Mouse (Mus musculus): Measurements from ENCODE around the gene Pmel. TPM values are rescaled to one million over a fixed set of nuclear protein-coding genes. Genes with fewer than 3 reads are reported as not detected.
"Not testable (repeated sequence)": the region's sequence is repeated elsewhere in the genome, so short reads cannot be mapped to it uniquely, and the experiment has no call there.

The Pmel gene
- total RNA-seq, 2 experiments from 2014 or later, result 0.25 to 0.35 TPM

DNA sequence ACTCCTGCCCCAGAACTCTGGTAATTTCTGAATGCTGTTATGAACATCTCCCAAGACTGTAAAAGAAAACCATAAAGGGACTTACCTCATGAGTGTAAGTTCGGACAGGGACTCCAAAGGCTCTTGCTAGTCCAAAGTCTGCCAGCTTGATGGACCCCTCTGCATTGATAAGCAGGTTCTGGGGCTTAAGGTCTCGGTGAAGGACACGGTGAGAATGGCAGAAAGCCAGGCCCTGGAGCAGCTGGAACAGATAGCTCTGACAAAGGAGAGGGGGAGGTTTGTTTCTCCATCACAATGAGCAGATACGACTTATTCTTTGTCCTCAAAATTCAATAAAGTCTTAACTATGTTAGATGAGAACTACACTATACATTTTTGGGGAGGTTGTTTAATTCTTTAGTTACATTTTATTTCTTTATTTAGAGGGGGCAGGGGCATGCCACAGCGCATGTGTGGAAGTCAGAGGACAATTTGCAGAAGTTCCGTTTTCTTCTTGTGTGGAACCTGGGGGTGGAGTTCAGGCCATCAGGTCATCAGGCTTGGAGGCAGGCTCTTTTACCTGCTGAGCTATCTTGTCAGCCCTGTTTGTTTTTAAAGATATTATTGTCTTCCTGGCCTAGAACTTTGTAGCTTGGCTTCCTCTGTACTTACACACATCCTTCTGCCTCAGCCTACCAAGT lies 1.5 kb upstream of the Pmel start:
- no peak for DNase-seq

DNA sequence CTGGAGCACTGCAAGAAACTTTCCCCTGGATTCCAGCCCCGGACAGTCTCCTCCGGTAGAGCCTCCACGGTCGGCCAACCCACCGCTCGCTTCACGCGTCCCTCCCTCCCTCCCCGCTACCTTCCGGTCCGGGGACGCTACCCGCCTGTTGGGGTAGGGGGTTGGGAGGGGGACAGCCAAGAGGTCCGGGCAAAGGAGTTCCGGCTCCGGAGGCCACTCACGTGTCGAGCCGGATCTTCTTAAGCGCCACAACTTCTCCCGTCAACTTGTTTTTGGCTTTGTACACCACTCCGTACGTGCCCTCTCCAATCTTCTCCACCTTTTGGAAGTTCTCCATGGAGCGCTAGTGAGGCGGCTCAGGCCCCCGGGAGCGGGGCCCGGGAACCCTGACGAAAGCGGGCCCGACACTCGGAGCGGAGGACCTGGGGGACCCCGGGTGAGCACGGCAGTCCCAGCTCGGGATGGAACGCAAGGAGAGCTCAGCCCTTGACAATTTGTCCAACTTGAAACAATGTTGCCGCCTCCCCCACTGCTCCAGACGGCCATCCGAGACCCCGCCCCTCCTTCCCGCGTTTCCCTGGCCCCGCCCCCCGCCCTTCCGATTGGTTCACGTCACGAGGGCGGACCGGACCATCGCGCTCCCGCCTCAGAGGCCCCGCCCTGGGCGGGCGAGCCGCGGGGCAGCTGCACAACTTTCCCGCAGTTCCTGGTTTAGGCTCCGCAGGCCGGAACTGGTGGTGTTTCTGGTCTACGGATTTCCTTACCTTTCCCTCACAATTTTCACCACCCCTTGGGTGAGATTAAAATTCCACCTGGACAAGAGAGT lies 709 bp downstream of the Pmel start, which contains the start of gene Cdk2:
Gene Cdk2, minus strand, starts transcription at position 541 of the 826 bp plus-strand sequence.
- DNase-seq, result peak; percentile 82

DNA sequence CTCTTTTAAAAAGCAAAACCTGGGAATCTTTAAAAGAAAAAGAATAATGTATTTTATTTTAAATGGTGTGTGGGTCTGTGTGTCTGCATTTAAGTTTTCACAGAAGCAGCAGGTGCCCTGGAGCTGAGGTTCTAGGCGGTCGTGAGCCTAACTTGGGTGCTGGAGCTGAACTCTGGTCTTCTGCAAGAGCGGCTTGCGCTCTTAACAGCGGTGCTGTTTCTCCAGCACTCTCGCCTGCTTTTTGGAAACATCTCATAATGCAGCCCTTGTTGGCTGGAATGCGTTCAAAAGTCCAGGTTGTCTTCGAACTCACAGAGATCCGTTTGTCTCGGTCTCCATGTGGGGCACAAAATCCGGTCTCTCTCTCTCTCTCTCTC lies 1.3 kb downstream of the Pmel start:
- DNase-seq, result no peak

DNA sequence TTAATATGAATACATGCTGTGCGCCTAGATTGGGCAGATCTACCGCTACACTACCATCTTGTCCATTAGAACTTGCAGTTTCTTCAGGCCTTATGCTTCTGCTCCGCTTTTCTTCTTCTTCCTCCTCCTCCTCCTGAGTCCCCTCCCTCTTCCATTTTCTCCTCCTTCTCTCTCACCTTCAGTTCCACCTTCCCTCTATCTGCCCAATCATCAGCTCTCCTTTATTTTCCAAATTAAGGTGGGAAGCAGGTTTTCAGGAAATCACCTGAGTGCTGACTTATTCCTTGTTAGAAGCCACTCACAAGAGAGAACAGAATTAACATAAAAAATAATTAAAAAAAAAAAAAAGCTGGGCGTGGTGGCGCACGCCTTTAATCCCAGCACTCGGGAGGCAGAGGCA lies 7.3 kb downstream of the Pmel start:
- not testable (repeated sequence) for DNase-seq

DNA sequence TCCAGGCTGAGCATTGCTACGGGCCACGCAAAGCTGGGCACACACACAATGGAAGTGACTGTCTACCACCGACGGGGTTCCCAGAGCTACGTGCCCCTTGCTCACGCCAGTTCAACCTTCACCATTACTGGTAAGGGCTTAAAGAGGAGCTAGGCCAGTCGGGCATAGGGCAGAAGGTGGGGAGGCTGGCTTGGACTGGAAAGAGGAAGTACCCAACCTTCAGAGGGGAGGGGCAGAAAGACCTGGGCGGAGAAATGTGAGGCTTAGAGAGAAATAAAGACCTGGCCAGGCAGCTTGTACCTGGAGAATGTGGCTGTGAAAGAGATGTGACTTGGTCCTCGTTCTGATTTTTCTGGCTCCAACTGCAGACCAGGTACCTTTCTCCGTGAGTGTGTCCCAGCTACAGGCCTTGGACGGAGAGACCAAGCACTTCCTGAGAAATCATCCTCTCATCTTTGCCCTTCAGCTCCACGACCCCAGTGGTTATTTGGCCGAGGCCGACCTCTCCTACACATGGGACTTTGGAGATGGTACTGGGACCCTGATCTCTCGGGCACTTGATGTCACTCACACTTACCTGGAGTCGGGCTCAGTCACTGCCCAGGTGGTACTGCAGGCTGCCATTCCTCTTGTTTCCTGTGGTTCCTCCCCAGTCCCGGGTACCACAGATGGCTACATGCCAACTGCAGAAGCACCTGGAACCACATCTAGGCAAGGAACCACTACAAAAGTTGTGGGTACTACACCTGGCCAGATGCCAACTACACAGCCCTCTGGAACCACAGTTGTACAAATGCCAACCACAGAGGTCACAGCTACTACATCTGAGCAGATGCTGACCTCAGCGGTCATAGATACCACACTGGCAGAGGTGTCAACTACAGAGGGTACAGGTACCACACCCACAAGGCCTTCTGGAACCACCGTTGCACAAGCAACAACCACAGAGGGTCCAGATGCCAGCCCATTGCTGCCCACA lies 11.9 kb downstream of the Pmel start:
- no peak for DNase-seq

DNA sequence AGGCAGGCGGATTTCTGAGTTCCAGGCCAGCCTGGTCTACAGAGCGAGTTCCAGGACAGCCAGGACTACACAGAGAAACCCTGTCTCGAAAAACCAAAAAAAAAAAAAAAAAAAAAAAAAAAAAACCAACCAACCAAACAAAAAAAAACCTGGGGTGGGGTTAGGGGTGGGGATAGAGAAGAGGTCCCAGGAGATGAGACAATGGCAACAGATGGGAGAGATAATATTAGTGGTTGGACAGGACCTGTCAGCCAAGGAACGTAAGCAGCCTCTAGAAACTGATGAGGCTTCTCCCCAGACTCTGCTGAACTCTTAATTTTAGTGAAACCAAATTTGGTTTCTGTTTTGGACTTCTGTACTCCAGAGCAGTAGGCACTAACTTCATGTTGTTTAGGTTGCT lies 21.5 kb downstream of the Pmel start:
- DNase-seq, result not testable (repeated sequence)

DNA sequence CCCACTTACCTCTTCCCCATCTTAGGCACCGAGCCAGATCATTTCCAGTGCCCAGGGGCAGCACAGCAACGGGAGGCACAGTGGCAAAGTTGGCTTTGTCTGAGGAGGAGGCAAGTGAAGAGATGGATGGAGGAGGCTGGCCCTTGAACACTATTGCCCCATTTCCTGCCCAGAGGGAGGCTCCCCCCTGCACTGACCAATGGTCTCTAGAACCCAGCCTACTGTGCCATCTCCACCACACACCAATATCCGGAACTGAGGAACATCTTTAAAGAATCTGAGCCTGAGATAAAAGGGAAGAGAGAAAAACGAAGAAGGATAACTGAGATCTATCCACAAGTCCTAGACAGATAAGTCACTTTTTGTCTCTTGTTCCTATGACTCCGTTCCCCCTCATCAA lies 24.1 kb downstream of the Pmel start:
- DNase-seq, result no peak

DNA sequence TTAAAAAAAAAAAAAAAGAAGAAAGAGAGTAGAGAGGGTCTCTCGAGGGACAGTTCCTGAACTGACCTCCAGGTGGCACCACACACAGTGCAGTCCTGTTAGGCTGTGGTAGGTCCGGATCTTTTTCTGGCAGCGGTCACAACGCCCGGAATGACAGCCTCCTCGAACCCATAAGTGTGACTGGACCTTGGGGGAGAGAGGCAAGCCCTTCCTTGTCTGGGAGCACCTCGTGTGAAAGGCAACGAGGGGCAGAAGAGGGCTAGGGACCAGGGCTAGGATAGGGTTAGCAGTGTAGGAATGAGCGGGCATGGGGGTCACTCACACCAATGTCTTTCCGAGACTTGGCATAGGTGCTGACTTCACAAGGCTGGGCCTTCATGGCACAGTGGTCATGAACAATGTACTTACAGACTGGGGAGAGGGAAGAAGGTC lies 27.0 kb downstream of the Pmel start:
- peak; percentile 43 to 49 for DNase-seq

DNA sequence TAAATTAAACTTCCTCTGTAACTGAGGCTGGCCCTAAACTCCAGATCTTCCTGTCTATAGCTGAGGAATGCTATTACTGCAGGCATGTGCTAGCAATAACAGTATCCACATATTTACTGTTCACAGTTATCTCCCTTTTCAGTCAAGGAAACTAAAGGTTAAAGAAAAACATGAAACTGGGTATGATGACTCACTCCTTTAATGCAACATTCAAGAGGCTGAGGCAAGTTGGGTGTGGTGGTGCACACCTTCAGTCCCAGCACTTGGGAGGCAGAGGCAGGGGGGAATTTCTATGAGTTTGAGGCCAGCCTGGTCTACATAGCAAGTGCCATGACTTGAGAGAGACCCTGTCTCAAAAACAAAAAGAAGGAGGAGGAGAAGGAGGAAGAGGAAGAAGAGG lies 28.0 kb downstream of the Pmel start:
- DNase-seq, result no peak

DNA sequence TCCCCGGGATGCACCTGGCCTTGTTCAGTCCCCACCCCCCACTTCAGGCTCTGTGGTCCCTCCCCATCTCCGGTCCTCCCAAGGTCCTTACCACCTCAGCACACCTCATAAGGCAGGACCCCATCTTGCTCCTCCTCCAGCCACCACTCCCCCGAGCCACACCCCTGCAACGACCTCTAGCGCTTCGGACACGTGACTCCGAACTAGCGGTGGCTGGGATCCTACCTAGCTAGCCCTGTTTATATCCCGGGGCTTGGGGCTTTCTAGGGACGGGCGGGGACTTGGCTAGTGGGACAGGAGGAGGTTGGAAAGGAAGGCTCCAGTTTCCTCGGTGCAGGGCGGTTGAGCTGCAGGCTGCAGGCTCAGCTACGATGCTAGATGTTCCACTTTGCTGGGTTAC lies 33.4 kb downstream of the Pmel start:
- DNase-seq, result no peak

DNA sequence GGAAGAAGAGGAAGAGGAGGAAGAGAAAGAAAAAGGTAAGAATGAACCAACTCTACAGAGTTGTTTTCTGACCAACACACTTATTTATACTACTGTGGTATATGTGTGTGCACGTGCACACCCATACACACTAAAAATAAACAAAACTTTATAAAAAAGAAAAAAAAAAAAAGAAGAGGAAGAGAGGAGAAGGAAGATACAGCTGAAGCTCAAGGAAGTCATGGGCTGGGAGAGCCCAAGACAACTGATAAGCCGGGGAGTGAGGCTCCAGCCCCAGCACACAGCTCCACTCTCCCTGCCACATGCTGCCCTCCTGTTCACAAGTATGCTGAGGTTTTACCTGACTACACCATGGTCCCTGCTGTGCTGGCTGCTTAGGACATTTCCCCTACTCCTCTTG lies 36.3 kb downstream of the Pmel start:
- no peak for DNase-seq

DNA sequence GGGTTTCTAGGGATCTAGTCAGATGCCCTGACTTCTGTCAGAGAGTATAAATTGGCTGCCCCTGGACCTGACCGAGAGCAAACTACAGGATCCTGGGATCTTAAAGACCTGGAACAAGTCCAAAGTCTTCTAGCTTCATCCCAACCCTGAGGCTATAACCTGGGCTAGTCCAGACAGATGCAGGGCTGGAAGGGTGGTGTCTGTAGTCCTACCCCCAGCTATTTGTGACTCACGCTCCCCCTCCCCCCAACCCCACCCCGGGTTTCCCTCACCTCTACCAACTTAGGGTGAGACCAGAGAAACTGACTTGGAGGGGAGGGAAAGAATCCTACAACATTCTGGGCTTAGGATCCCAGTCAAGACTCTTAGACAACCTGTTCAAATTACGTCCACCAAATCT lies 38.6 kb downstream of the Pmel start:
- DNase-seq, result no peak

DNA sequence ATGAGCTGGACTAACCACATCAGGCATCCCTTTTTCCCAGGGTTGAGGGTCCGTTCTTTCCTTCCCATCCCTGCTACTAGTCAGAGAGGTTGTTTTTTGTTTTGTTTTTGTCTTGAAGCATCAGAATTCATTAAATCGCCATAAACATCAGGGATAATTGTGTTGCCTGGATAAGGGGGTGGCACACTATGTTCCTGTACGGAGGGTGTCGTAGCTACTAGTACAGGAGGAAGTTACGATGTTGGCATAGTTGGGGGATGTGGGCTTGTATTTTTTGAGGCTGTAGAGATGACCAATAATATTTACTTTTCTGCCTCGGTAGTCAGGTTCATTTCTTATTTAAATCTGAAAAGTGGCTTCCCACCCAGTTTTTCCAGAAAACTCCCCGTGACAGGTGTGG lies 39.2 kb downstream of the Pmel start:
- no peak for DNase-seq

DNA sequence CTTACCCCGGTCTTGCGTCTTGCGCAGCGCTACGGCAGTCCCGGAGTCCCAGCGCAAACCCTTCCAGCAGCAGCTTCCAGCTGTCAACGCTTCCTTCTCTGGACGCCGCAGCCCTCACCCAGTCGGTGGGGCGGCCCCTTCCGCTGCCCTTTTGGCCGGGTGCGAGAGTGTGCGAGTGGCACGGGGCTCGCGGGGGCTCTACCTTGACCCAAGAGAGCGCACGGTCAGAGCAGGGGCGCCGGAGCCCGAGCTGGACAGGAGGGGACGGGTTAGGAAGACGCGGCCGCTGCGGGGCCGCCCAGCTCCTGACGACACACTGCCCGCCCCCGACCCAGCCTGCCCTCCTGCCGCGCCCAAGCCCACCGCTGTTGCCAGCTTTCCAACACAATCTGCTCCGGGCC lies 39.8 kb downstream of the Pmel start:
- DNase-seq, result peak; percentile 33 to 45

DNA sequence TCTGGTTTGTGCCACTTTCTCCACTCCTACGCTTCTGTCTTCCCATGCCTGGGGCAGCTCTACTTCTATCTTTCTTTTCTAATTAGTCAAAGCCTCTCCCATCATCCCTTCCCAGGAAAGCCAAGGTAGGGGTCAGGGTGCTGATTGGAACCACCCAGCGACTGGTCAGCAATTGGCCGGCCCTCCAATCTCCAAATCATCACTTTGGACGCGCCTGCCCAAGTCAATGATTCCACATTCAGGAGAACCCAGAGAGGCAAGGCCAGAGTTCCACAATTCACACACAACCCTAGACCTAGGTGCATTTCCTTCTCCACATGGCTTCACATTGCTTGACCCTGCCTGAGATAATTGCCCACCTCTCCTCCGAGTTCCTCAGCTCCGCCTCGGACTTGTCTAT lies 40.2 kb downstream of the Pmel start:
- DNase-seq, result no peak

DNA sequence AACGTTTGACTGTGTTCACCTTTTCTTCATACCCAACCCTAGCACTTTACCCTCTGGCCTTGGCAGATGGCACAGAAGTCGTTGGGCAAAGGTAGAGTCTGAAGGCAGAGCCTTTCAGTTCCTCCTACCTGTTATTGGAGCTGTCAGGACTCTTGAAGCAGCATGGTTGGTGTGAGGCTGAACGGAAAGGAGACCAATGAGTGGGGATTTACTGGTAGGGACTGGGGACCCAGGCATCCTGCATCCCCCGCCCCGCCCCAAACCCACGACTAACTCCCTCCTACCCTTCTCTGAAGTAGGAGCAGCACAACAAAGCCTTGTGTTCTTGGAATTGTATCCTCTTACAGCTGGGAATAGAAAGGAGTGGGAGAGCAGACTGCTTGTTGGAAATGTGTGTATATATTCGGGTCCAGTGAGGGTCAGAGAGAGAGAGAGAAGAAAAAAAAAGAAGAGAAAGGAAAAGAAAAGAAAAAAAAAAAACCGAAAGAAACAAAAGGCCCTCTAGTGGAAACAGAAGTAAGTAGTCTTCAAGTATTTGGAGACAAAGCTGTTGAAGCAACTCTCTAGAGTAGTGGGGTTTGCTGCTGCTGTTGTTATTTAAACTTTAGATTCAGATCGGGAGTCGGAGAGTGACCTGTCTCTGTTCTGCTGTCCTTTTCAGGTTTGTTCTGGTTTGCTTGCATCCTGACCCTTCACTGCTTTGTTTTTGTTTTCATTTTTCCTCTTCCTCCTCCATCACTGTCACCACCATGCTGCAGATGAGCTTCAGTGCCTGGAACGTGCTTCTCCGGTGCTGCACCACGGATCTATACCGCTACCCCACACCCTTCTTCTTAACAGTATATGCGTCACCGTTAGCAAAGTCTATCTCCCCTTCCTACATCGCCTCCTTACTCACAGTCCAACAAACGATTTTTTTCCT lies 40.9 kb downstream of the Pmel start, which contains the start of gene Dgka:
Gene Dgka, minus strand, starts transcription at position 176 of the 922 bp plus-strand sequence.
- no peak for DNase-seq

DNA sequence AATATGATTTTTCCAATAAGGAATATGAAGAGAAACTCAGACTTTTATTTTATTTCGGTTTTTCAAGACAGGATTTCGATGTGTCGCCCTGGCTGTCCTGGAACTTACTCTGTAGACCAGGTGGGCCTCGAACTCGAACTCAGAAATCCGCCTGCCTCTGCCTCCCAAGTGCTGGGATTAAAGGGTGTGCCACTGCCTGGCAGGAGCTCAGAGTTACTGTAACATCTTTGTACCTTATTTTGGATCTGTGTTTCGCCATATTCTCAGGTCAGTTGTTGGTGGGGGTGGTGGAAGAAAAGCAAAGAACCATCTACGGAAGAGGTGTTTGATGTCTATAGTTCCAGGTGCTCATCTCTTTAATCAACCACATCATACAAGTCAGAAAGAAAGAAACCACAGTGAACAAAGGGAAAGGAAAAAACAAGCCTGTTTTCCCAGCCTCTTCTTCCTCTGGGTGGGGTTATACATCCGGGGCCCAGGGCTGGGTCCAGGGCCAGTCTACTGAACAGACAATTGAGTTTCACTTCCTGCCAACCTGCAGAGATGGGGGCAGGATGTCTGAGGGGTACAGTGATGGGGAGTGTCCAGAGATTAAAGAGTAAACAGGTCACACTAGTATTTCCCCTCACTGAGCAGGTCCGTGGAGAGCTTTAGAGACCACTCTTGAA lies 42.1 kb downstream of the Pmel start:
- DNase-seq, result no peak

DNA sequence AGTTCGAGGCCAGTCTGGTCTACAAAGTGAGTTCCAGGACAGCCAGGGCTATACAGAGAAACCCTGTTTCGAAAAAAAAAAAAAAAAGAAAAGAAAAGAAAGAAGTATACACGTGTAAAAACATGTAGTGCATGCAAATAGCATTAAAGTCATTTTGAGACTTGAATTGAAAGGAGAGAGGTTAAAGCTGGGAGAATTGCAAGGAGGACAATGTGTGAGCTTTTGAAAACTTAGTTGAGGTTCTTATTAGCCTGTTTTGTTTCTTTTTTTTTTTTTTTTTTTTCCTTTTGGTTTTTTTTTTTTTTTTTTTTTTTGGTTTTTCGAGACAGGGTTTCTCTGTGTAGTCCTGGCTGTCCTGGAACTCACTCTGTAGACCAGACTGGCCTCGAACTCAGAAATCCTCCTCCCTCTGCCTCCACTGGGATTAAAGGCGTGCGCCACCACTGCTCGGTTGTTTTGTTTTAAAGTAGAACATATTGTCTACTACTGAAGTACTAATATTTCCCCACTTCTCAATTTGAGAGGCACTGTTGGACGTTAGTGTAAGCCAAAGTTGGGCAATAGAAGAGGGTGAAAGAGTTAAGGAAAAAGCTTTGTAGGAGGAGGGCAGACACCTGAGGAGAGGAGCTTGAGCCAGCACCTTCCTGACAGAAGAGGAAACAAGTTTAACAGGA lies 43.1 kb downstream of the Pmel start:
- no peak for DNase-seq

DNA sequence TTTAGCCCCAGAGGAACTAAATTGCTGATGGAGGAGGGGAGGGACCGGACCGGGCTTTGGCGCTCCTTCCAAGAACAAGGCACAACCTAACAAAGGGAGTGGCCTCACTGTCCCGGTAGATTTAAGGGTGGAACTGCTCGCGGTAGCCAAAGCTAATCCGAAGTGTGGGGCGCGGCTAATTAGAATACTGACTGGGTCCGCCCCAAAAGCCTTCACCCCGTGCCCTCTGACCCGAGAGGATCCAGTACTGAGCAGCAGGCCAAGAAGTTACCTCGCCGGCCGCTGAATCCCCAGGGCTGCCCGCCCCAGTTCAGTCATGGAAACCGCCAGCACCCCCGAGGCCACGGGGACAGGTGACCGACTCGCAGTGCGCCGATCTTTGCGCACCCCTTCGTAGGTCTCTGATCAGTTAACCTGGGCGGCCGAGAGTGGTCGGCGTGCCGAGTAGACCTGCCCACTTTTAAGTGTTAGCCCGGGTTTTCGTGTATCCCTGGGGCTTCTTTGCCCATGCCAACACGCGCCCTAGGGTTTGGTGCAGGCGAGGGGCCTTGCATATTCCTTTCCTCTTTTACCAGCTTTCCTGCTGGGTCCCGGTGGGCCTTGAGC lies 43.8 kb downstream of the Pmel start, which contains the start of gene Pym1:
Gene Pym1, plus strand, starts transcription at position 244 of the 606 bp plus-strand sequence.
- DNase-seq, result peak in 1 of 2 experiments; percentile 47

All from layer of hippocampus, postnatal 36 days (tissue).